Mouse (Mus musculus) MN1 (cell line): ENCODE results near the gene Pmepa1.

Source experiments
- DNase-seq: peaks from one replicate; pipeline ENCODE4 v3.0.0-alpha.2; 2016; ENCODE audit warnings: low spot score

Pmepa1 gene

GRCm38 (mm10) chr2:173185282-173185681, 91.1 kb downstream of the Pmepa1 start:
- DNase-seq, result no peak

- no peak for DNase-seq
Observed at GRCm38 (mm10) chr2:173184475-173185080, 91.8 kb downstream of the Pmepa1 start.

GRCm38 (mm10) chr2:173183836-173184460, 92.4 kb downstream of the Pmepa1 start:
- peak; percentile 54 for DNase-seq

- DNase-seq, result no peak
Observed at GRCm38 (mm10) chr2:173183311-173183710, 93.0 kb downstream of the Pmepa1 start.

GRCm38 (mm10) chr2:173182796-173183195, 93.5 kb downstream of the Pmepa1 start:
- no peak for DNase-seq

GRCm38 (mm10) chr2:173181901-173182300, 94.4 kb downstream of the Pmepa1 start:
- no peak for DNase-seq

- DNase-seq, result no peak
Observed at GRCm38 (mm10) chr2:173181486-173181885, 94.8 kb downstream of the Pmepa1 start.

- DNase-seq, result no peak
Observed at GRCm38 (mm10) chr2:173180721-173181388, 95.5 kb downstream of the Pmepa1 start.

GRCm38 (mm10) chr2:173180026-173180425, 96.3 kb downstream of the Pmepa1 start:
- DNase-seq, result no peak

- no peak for DNase-seq
Observed at GRCm38 (mm10) chr2:173179046-173179445, 97.3 kb downstream of the Pmepa1 start.

GRCm38 (mm10) chr2:173177951-173178350, 98.4 kb downstream of the Pmepa1 start:
- no peak for DNase-seq

- no peak for DNase-seq
Observed at GRCm38 (mm10) chr2:173177481-173177880, 98.9 kb downstream of the Pmepa1 start.

GRCm38 (mm10) chr2:173175703-173176102, 100.6 kb downstream of the Pmepa1 start:
- no peak for DNase-seq

GRCm38 (mm10) chr2:173174569-173174968, 101.8 kb downstream of the Pmepa1 start:
- no peak for DNase-seq
